Mouse (Mus musculus): ENCODE results near the gene Actl11.

The Actl11 gene

DNA sequence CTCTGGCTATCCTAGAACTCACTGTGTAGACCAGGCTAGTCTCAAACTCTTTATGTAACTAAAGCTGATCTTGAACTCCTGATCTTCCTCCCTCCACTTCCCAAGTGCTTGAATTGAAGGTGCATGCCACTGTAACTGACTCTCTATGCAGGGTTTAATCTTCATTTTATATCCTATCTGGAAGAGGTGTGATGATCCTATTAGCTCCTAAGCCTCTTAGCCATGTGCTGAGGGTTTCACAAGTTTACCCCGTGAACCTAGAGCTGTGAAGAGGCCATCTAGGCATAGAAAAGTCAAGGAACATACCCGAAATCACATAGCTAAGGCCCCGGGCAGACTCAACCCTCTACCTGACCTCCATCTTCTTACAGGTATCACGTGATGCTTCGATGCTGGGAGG is 8.8 kb upstream of the Actl11 start:
- no peak for DNase-seq (ENCODE audit: low read depth, low spot score)

GRCm38 (mm10) chr9:107923021-107923420 is 5.2 kb upstream of the Actl11 start:
- DNase-seq (ENCODE audit: low read depth, low spot score), result peak; percentile 77

DNA sequence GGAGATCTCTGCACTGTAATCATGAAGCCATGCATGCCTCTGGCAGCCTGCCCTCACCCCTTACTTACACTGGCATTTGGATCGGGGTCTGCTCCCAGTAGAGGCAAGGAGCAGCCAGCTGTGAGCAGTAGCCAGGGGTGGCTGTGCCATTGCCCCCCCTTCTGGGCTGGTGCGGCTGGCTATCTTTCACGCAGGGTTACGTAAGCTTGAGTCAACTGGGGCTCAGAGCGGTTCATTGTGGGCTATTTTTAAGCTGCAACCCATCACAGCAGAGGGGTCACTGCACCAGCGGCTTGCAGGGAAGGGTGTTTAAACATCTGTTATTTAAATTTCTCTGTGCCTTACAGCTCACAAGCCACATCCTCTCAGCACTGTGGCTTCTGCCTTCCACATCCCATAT is 4.3 kb upstream of the Actl11 start:
- DNase-seq (ENCODE audit: low read depth, low spot score), result no peak

GRCm38 (mm10) chr9:107925251-107925650 is 3.0 kb upstream of the Actl11 start:
- DNase-seq (ENCODE audit: low read depth, low spot score), result no peak

DNA sequence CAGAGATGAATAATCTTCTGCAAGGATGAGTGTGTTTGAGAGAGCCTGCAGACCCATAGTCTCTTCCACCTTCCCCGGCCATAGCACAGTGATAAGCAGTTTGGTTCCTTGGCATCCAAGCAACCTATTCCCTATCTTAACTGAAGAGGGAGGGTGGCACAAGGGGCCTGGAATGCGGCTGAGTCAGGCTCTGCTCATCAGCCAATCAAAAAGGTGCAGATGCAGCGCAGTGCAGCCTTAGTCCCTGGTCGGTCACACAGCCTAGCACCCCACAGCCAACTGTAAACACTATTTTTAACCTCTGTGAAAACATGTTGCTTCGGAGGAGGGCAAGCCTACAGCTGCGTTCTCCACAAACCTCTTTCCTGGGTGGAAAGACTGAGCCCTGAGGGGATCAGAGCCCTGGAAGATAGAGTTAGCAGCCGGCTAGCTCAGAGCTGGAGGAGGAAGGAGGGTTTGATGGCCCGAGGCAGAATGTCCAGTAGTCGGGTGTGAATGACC is 1.3 kb upstream of the Actl11 start:
- no peak for DNase-seq (ENCODE audit: low read depth, low spot score)

GRCm38 (mm10) chr9:107927749-107928148 is 520 bp upstream of the Actl11 start:
- DNase-seq (ENCODE audit: low read depth, low spot score), result no peak

DNA sequence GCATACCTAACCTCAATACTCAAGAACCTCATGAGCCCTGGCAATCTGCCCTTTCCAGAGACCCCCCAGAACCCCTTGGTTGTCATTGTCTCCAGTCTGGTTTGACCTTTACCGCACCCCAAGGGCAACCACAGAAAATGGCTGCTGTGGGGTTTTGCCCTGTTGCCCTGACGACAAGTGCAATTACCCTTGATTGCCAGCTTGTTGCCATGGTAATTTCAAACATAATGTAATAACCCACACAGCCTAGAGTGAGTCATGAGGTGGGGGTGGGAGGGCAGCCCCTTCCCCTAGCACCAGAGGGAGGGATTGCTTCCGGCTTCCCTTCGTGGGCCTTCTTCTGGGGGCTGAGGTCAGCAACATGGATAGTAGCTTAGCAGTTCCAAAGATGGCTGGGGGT is 4.0 kb downstream of the Actl11 start:
- no peak for DNase-seq (ENCODE audit: low read depth, low spot score)

- no peak for DNase-seq (ENCODE audit: low read depth, low spot score)
Measured at GRCm38 (mm10) chr9:107934146-107934545, 5.9 kb downstream of the Actl11 start.

- no peak for DNase-seq (ENCODE audit: low read depth, low spot score)
Measured at GRCm38 (mm10) chr9:107935374-107935773, 7.1 kb downstream of the Actl11 start, which contains the start of gene Camkv. TSS of gene Camkv (plus strand) at chr9:107935674.

- peak; percentile 81 for DNase-seq (ENCODE audit: low read depth, low spot score)
Measured at GRCm38 (mm10) chr9:107935790-107936214, 7.5 kb downstream of the Actl11 start.

- no peak for DNase-seq (ENCODE audit: low read depth, low spot score)
Measured at GRCm38 (mm10) chr9:107936215-107936822, 8.1 kb downstream of the Actl11 start.

GRCm38 (mm10) chr9:107936831-107937230 is 8.6 kb downstream of the Actl11 start:
- DNase-seq (ENCODE audit: low read depth, low spot score), result no peak

DNA sequence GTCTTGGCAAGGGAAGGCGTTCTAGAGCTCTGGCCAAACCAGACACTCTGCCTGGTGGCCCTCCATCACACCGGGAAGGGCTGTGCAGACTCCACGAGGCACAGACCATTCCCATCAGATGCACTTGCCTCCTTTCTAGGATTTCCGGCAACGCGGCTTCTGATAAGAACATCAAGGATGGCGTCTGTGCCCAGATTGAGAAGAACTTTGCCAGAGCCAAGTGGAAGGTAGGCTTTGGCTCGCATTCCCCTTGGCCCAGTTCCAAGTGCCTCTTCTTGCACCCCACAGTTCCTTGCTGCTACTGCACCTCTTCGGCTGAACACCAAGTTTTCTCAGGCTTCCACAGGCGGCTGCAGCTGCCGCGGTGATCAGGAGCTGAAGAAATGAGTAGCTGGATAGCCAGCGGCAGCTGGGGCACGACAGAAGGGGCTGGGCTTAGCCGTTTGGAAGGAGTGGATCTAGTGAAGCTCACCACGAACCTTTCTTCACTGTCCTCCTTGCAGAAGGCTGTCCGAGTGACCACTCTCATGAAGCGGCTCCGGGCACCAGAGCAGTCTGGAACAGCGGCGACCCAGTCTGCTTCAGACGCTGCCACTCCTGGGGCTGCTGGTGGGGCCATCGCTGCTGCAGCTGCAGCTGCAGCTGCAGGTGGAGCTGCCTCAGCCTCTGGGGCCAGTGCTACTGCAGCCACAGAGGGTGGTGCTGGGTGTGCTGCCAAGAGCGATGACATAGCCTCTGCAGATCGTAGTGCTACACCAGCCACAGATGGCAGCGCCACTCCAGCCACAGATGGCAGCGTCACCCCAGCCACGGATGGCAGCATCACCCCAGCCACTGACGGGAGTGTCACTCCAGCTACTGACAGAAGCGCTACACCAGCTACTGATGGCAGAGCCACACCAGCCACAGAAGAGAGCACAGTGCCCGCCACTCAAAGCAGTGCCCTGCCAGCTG is 19.2 kb downstream of the Actl11 start:
- no peak for DNase-seq (ENCODE audit: low read depth, low spot score)

GRCm38 (mm10) chr9:107949184-107949921 is 21.1 kb downstream of the Actl11 start:
- no peak for DNase-seq (ENCODE audit: low read depth, low spot score)

- no peak for DNase-seq (ENCODE audit: low read depth, low spot score)
Measured at GRCm38 (mm10) chr9:107949922-107950235, 21.6 kb downstream of the Actl11 start, which contains the start of gene Traip. TSS of gene Traip (plus strand) at chr9:107950136.

GRCm38 (mm10) chr9:107950460-107951355 is 22.4 kb downstream of the Actl11 start:
- DNase-seq (ENCODE audit: low read depth, low spot score), result peak; percentile 97

- no peak for DNase-seq (ENCODE audit: low read depth, low spot score)
Measured at GRCm38 (mm10) chr9:107955613-107956289, 27.5 kb downstream of the Actl11 start.

DNA sequence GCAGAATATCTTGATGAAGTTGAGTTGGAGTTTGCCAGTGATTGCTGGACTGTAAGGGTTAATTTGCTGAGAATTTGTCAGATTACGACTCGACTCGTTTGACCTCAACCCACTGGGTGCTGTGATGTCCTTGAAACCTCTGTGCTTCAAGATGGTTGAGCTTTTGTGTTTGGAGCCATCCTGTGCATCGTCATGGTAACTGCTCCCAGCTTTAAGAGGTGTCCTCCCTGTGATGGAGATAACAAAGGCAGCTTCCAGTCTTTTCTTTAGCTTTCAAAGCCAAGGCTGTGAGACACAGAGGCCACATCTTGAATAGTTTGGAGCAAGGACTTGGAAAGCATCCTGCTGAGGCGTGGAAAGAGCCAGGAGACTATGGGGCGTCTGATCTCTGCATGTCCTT is 28.9 kb downstream of the Actl11 start:
- peak; percentile 87 for DNase-seq (ENCODE audit: low read depth, low spot score)

GRCm38 (mm10) chr9:107959896-107960295 is 31.6 kb downstream of the Actl11 start:
- DNase-seq (ENCODE audit: low read depth, low spot score), result no peak

DNA sequence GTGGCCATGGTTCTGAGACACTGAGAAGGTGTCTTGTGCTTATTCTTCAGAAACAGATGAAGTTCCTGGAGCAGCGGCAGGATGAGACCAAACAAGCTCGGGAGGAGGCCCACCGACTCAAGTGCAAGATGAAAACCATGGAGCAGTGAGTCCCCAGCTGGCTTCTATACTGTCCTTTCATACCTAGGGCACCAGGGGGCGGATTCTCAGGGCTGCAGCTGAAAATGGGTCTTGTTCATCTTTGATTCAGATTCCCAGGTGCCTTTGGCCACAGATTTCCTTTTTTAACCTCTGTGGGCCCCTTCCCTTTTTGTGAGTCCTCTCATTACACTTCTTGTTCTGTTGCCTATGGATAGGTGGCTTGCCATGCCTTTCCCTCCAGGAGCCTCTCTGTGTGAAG is 32.7 kb downstream of the Actl11 start:
- DNase-seq (ENCODE audit: low read depth, low spot score), result peak; percentile 71
